Mouse (Mus musculus) CH12F3 (cell line): ENCODE data around the gene Pcdh17.

Experiments
- in situ Hi-C: fragments of 300-500 bp; cut with MboI; formaldehyde crosslinking; loops from 2 replicates; pipeline ENCODE4 v1.14.3; 2020; ENCODE audit warnings: low sequenced_read_pairs

Pcdh17 gene

GRCm38 (mm10) chr14:84477411-84477810 lies 34.0 kb downstream of the Pcdh17 start:
- in situ Hi-C loops: no loop called here

GRCm38 (mm10) chr14:84480546-84480945 lies 37.2 kb downstream of the Pcdh17 start:
- in situ Hi-C loops: no loop called here

GRCm38 (mm10) chr14:84484350-84484749 lies 41.0 kb downstream of the Pcdh17 start:
- in situ Hi-C loops: no loop called here

- in situ Hi-C loops: no loop called here
Measured at GRCm38 (mm10) chr14:84511010-84511409, 67.6 kb downstream of the Pcdh17 start.

- in situ Hi-C loops: no loop called here
Measured at GRCm38 (mm10) chr14:84532397-84532796, 89.0 kb downstream of the Pcdh17 start.

GRCm38 (mm10) chr14:84535264-84535663 lies 91.9 kb downstream of the Pcdh17 start:
- in situ Hi-C loops: no loop called here

- in situ Hi-C loops: no loop called here
Measured at GRCm38 (mm10) chr14:84541838-84542237, 98.5 kb downstream of the Pcdh17 start.

GRCm38 (mm10) chr14:84545968-84546367 lies 102.6 kb downstream of the Pcdh17 start:
- in situ Hi-C loops: no loop called here

- in situ Hi-C loops: no loop called here
Measured at GRCm38 (mm10) chr14:84547513-84548194, 104.3 kb downstream of the Pcdh17 start.

- in situ Hi-C loops: no loop called here
Measured at GRCm38 (mm10) chr14:84551546-84551945, 108.2 kb downstream of the Pcdh17 start.

- in situ Hi-C loops: no loop called here
Measured at GRCm38 (mm10) chr14:84571071-84571470, 127.7 kb downstream of the Pcdh17 start.
